Mouse (Mus musculus): Measurements from ENCODE around the gene Lrrc25. TPM values are rescaled to one million over a fixed set of nuclear protein-coding genes. Genes with fewer than 3 reads are reported as not detected.

The Lrrc25 gene
- total and polyA plus RNA-seq, 2 experiments = 1.4 to 7.0 TPM

DNA sequence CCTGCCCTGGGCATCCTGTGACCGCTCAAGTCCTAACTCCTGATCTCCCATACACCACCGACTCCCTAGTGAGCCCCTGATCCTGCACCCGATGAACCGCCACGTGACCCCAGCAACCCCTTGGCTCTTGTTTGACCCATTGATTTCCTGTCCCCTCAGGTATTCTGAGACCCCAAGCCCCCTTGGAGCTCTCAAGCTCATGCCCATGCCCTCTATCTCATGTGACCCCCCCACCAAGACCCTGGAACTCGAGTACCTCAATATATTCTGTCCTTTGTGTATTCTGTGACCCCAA, 8.4 kb upstream of the Lrrc25 start:
- peak overlapping the region; percentile 93 for H3K4me3 ChIP-seq (ENCODE audit: insufficient read depth, low read depth, low read length)
- no peak for DNase-seq (ENCODE audit: extremely low read depth, low read depth, low spot score)
- TF ChIP-seq POLR2A (IDR thresholded peaks at IDR 0.05; ENCODE audit: extremely low read depth, insufficient read depth, low read length) (no peak), CTCF (IDR thresholded peaks at IDR 0.05; ENCODE audit: low read depth, low read length) (no peak)
- peaks cover 2% of the 10 kb centered on the region; the same call in 1 of the 2 replicates for H3K79me2 ChIP-seq (ENCODE audit: control insufficient read depth, insufficient read depth, low read length)
- peaks cover 3% of the 10 kb centered on the region; the same call in 1 of the 2 replicates for H3K27me3 ChIP-seq (ENCODE audit: control insufficient read depth, insufficient read depth, low read length)
- 34% methylated on average over 6 of the region's 6 CpGs for WGBS
- peaks cover 4% of the 10 kb centered on the region; the same call in 1 of the 2 replicates for H3K4me1 ChIP-seq (ENCODE audit: control insufficient read depth, insufficient read depth, low read length)
- no peaks in the 10 kb centered on the region for H3K36me3 ChIP-seq (ENCODE audit: control insufficient read depth, insufficient read depth, low read length)
- H3K9ac ChIP-seq (ENCODE audit: low read depth, low read length) = peak overlapping the region; percentile 98
- H3K27ac ChIP-seq (replicated peaks; ENCODE audit: insufficient read depth, low read depth, low read length) = no peak overlapping the region

DNA sequence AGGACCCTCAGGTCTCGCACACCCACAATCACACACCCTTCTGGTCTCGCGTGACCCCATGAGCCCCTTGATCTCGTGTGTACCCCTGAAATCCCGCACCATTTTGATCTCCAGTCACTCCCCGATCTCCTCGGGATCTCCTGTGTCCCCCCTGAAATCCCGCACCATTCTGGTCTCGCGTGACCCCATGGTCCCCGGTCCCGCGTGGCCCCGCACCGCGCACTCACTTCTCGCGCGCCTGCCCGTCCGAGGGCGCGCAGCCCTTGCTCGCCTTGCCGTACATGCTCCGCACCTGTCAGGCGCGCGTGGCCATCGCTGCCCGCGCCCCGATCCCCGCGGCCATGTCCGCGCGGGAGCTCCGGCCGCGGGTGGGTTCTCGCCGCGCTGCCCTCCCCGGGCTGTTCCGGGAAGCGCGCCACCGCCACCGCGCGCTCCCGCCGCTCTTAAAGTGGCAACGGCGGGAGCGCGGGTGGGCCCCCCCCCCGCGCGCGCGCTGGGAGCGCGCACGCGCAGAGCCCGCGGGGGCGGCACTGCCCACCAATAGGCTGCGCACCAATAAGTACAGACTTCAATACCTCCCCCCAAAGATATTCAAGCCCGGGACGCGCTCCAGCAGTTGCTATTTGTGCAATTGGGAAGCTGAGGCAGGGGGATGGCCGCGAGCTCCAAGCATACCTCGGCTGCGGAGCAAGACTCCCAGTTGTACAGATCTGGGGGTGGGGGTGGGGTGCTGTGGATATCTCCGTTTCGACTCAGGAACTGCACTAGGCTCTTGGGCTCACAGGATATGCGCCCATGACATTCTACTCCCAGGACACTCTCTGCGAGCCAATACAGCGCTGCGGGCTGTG, 7.8 kb upstream of the Lrrc25 start:
- peak overlapping the region; percentile 93 for H3K4me3 ChIP-seq (ENCODE audit: insufficient read depth, low read depth, low read length)
- no peak for TF ChIP-seq POLR2A (IDR thresholded peaks at IDR 0.05; ENCODE audit: extremely low read depth, insufficient read depth, low read length)
- no peak for TF ChIP-seq CTCF (IDR thresholded peaks at IDR 0.05; ENCODE audit: low read depth, low read length)
- peaks cover 2% of the 10 kb centered on the region; the same call in 1 of the 2 replicates for H3K79me2 ChIP-seq (ENCODE audit: control insufficient read depth, insufficient read depth, low read length)
- peak overlapping the region; percentile 98 for H3K9ac ChIP-seq (ENCODE audit: low read depth, low read length)
- peaks cover 4% of the 10 kb centered on the region; the same call in 1 of the 2 replicates for H3K4me1 ChIP-seq (ENCODE audit: control insufficient read depth, insufficient read depth, low read length)
- peaks cover 3% of the 10 kb centered on the region; the same call in 1 of the 2 replicates for H3K27me3 ChIP-seq (ENCODE audit: control insufficient read depth, insufficient read depth, low read length)
- WGBS = 3% methylated on average over 84 of the region's 84 CpGs
- H3K36me3 ChIP-seq (ENCODE audit: control insufficient read depth, insufficient read depth, low read length) = no peaks in the 10 kb centered on the region
- peak overlapping the region; percentile 52 for H3K27ac ChIP-seq (replicated peaks; ENCODE audit: insufficient read depth, low read depth, low read length)
- DNase-seq (ENCODE audit: extremely low read depth, low read depth, low spot score) = no peak

GRCm38 (mm10) chr8:70608749-70609367, 7.1 kb upstream of the Lrrc25 start, which contains the start of gene Ssbp4:
Ssbp4 (minus strand) TSS chr8:70608872.
- Histone ChIP-seq H3K4me1 (ENCODE audit: control insufficient read depth, insufficient read depth, low read length) (peaks cover 4% of the 10 kb centered on the region; the same call in 1 of the 2 replicates), H3K36me3 (ENCODE audit: control insufficient read depth, insufficient read depth, low read length) (no peaks in the 10 kb centered on the region), H3K9ac (ENCODE audit: low read depth, low read length) (peak within 1 kb of the TSS; percentile 98), H3K79me2 (ENCODE audit: control insufficient read depth, insufficient read depth, low read length) (peaks cover 2% of the 10 kb centered on the region; the same call in 1 of the 2 replicates), H3K27ac (replicated peaks; ENCODE audit: insufficient read depth, low read depth, low read length) (peak within 1 kb of the TSS; percentile 87), H3K27me3 (ENCODE audit: control insufficient read depth, insufficient read depth, low read length) (peaks cover 3% of the 10 kb centered on the region; the same call in 1 of the 2 replicates), H3K4me3 (ENCODE audit: insufficient read depth, low read depth, low read length) (peak within 1 kb of the TSS; percentile 93)
- TF ChIP-seq CTCF (IDR thresholded peaks at IDR 0.05; ENCODE audit: low read depth, low read length) = no peak
- TF ChIP-seq POLR2A (IDR thresholded peaks at IDR 0.05; ENCODE audit: extremely low read depth, insufficient read depth, low read length) = no peak
- 3% methylated on average over 26 of the region's 26 CpGs for WGBS
- no peak for DNase-seq (ENCODE audit: extremely low read depth, low read depth, low spot score)

- 2% methylated on average over 38 of the region's 39 CpGs for WGBS
- peaks cover 3% of the 10 kb centered on the region; the same call in 1 of the 2 replicates for H3K27me3 ChIP-seq (ENCODE audit: control insufficient read depth, insufficient read depth, low read length)
- DNase-seq (ENCODE audit: extremely low read depth, low read depth, low spot score) = no peak
- H3K9ac ChIP-seq (ENCODE audit: low read depth, low read length) = peak overlapping the region; percentile 70
- H3K36me3 ChIP-seq (ENCODE audit: control insufficient read depth, insufficient read depth, low read length) = no peaks in the 10 kb centered on the region
- H3K4me1 ChIP-seq (ENCODE audit: control insufficient read depth, insufficient read depth, low read length) = peaks cover 4% of the 10 kb centered on the region; the same call in 1 of the 2 replicates
- peak overlapping the region; percentile 87 for H3K27ac ChIP-seq (replicated peaks; ENCODE audit: insufficient read depth, low read depth, low read length)
- H3K4me3 ChIP-seq (ENCODE audit: insufficient read depth, low read depth, low read length) = peak overlapping the region; percentile 55
- TF ChIP-seq POLR2A (IDR thresholded peaks at IDR 0.05; ENCODE audit: extremely low read depth, insufficient read depth, low read length) (peak; percentile 50; the same call in 1 of the 2 replicates), CTCF (IDR thresholded peaks at IDR 0.05; ENCODE audit: low read depth, low read length) (no peak)
- H3K79me2 ChIP-seq (ENCODE audit: control insufficient read depth, insufficient read depth, low read length) = peaks cover 2% of the 10 kb centered on the region; the same call in 1 of the 2 replicates
Observed at GRCm38 (mm10) chr8:70609368-70609848, 6.5 kb upstream of the Lrrc25 start.

- peaks cover 4% of the 10 kb centered on the region; the same call in 1 of the 2 replicates for H3K4me1 ChIP-seq (ENCODE audit: control insufficient read depth, insufficient read depth, low read length)
- peak overlapping the region; percentile 55 for H3K4me3 ChIP-seq (ENCODE audit: insufficient read depth, low read depth, low read length)
- H3K79me2 ChIP-seq (ENCODE audit: control insufficient read depth, insufficient read depth, low read length) = peaks cover 2% of the 10 kb centered on the region; the same call in 1 of the 2 replicates
- peak overlapping the region; percentile 88 for H3K27ac ChIP-seq (replicated peaks; ENCODE audit: insufficient read depth, low read depth, low read length)
- TF ChIP-seq CTCF (IDR thresholded peaks at IDR 0.05; ENCODE audit: low read depth, low read length) = no peak
- TF ChIP-seq POLR2A (IDR thresholded peaks at IDR 0.05; ENCODE audit: extremely low read depth, insufficient read depth, low read length) = peak; percentile 53; the same call in 1 of the 2 replicates
- no peaks in the 10 kb centered on the region for H3K36me3 ChIP-seq (ENCODE audit: control insufficient read depth, insufficient read depth, low read length)
- H3K9ac ChIP-seq (ENCODE audit: low read depth, low read length) = peak overlapping the region; percentile 70
- H3K27me3 ChIP-seq (ENCODE audit: control insufficient read depth, insufficient read depth, low read length) = peaks cover 3% of the 10 kb centered on the region; the same call in 1 of the 2 replicates
- 4% methylated on average over 43 of the region's 45 CpGs for WGBS
- DNase-seq (ENCODE audit: extremely low read depth, low read depth, low spot score) = peak; percentile 59
Observed at GRCm38 (mm10) chr8:70609849-70610795, 5.8 kb upstream of the Lrrc25 start.

All from liver, adult 2 months (tissue).